Mouse (Mus musculus) forebrain, embryonic 12.5 days (tissue): ENCODE measurements around the gene Desi1. TPM values are rescaled to one million over a fixed set of nuclear protein-coding genes. Genes with fewer than 3 reads are reported as not detected.

Source experiments
- ATAC-seq: fragments of 200-750 bp; cut with Nextera tagmentation; 2 replicates; pipeline ENCODE4 v1.8.0; 2017; ENCODE audit warnings: moderate TSS enrichment; ENCODE audit not compliant: low FRiP score
- H3K27ac ChIP-seq: fragments of 300-500 bp; sonication (generic); 2 replicates; pipeline ENCODE4 v1.5.1; 2016; ENCODE audit warnings: mild to moderate bottlenecking
- H3K27me3 ChIP-seq: fragments of 300-500 bp; sonication (generic); 2 replicates; pipeline ENCODE4 v1.6.1; 2016; ENCODE audit warnings: mild to moderate bottlenecking
- H3K36me3 ChIP-seq: fragments of 300-500 bp; sonication (generic); replicated peaks from 2 replicates; pipeline ENCODE4 v1.6.1; 2016; ENCODE audit warnings: mild to moderate bottlenecking
- H3K4me1 ChIP-seq: fragments of 300-500 bp; sonication (generic); 2 replicates; pipeline ENCODE4 v1.6.1; 2016
- H3K4me2 ChIP-seq: fragments of 300-500 bp; sonication (generic); 2 replicates; pipeline ENCODE4 v1.6.1; 2016; ENCODE audit warnings: mild to moderate bottlenecking, moderate library complexity
- H3K4me3 ChIP-seq: fragments of 300-500 bp; sonication (generic); replicated peaks from 2 replicates; pipeline ENCODE4 v1.5.1; 2016; ENCODE audit warnings: mild to moderate bottlenecking
- H3K9ac ChIP-seq: fragments of 300-500 bp; sonication (generic); 2 replicates; pipeline ENCODE4 v1.6.1; 2016; ENCODE audit warnings: mild to moderate bottlenecking
- H3K9me3 ChIP-seq: fragments of 300-500 bp; sonication (generic); 2 replicates; pipeline ENCODE4 v1.6.1; 2016
- WGBS: fragments of 180-500 bp; shearing (Covaris S2); methylation state at CpG from one replicate; pipeline ENCODE4 v1.1.7; 2016; 5-methylcytosine and 5-hydroxymethylcytosine counted together
- polyA plus RNA-seq: library from polyadenylated mRNA; unstranded; fragments of >200 nt; fragmentation: Nextera tagmentation; extraction: Ambion mirVana; gene quantifications from 2 replicates; pipeline ENCODE4 v1.2.1, GENCODE M21; 2016

Gene Desi1
- polyA plus RNA-seq, 1 experiment from 2014 or later, result 39.2 TPM

GRCm38 (mm10) chr15:82016101-82016808 lies 17.4 kb downstream of the Desi1 start:
- no peaks in the 10 kb centered on the region for H3K27me3 ChIP-seq
- H3K4me1 ChIP-seq, result peaks cover 22% of the 10 kb centered on the region
- H3K27ac ChIP-seq, result peak overlapping the region; percentile 74
- peak; percentile 97 for ATAC-seq
- H3K4me2 ChIP-seq, result peak overlapping the region; percentile 94
- under 1% methylated on average over 53 of the region's 53 CpGs for WGBS
- no peaks in the 10 kb centered on the region for H3K9me3 ChIP-seq
- peak overlapping the region; percentile 92 for H3K4me3 ChIP-seq
- H3K36me3 ChIP-seq, result peaks cover 18% of the 10 kb centered on the region
- H3K9ac ChIP-seq, result peak overlapping the region; percentile 94

GRCm38 (mm10) chr15:82015392-82016100 lies 18.1 kb downstream of the Desi1 start:
- Histone ChIP-seq H3K27ac (peak overlapping the region; percentile 74), H3K27me3 (no peaks in the 10 kb centered on the region), H3K9ac (peak overlapping the region; percentile 94), H3K4me3 (peak overlapping the region; percentile 92), H3K36me3 (peaks cover 18% of the 10 kb centered on the region), H3K4me1 (peaks cover 22% of the 10 kb centered on the region), H3K4me2 (peak overlapping the region; percentile 94), H3K9me3 (no peaks in the 10 kb centered on the region)
- under 1% methylated on average over 39 of the region's 39 CpGs for WGBS
- ATAC-seq, result no peak

- H3K4me2 ChIP-seq, result peak overlapping the region; percentile 94
- no peaks in the 10 kb centered on the region for H3K27me3 ChIP-seq
- peaks cover 15% of the 10 kb centered on the region for H3K36me3 ChIP-seq
- WGBS, result 16% methylated on average over 9 of the region's 9 CpGs
- H3K9ac ChIP-seq, result peak overlapping the region; percentile 94
- H3K4me1 ChIP-seq, result peaks cover 22% of the 10 kb centered on the region
- peak overlapping the region; percentile 92 for H3K4me3 ChIP-seq
- no peaks in the 10 kb centered on the region for H3K9me3 ChIP-seq
- no peak overlapping the region for H3K27ac ChIP-seq
- no peak for ATAC-seq
Measured at GRCm38 (mm10) chr15:82014745-82015391, 18.8 kb downstream of the Desi1 start.

- Histone ChIP-seq H3K4me1 (peaks cover 21% of the 10 kb centered on the region), H3K4me2 (no peak overlapping the region)
- 89% methylated on average over 6 of the region's 6 CpGs for WGBS
Measured at GRCm38 (mm10) chr15:82011947-82012346, 21.7 kb downstream of the Desi1 start.

GRCm38 (mm10) chr15:82004257-82004656 lies 29.4 kb downstream of the Desi1 start:
- no peaks in the 10 kb centered on the region for H3K9me3 ChIP-seq
- no peak overlapping the region for H3K4me2 ChIP-seq
- H3K4me3 ChIP-seq, result no peak overlapping the region
- no peaks in the 10 kb centered on the region for H3K4me1 ChIP-seq
- peaks cover 31% of the 10 kb centered on the region for H3K36me3 ChIP-seq
- 90% methylated on average over 8 of the region's 8 CpGs for WGBS
- H3K27ac ChIP-seq, result no peak overlapping the region
- no peak overlapping the region for H3K9ac ChIP-seq
- no peak for ATAC-seq
- H3K27me3 ChIP-seq, result no peaks in the 10 kb centered on the region

More at GRCm38 (mm10) chr15:82011947-82012346, 21.7 kb downstream of the Desi1 start:
- no peak overlapping the region for H3K9ac ChIP-seq
- H3K4me3 ChIP-seq, result no peak overlapping the region
- no peaks in the 10 kb centered on the region for H3K9me3 ChIP-seq
- H3K36me3 ChIP-seq, result 0 out of 2 replicates have a peak, but pooled peaks cover 5% of the 10 kb centered on the region
- no peak for ATAC-seq
- no peaks in the 10 kb centered on the region for H3K27me3 ChIP-seq
- H3K27ac ChIP-seq, result no peak overlapping the region

GRCm38 (mm10) chr15:81993992-81994391 lies 39.7 kb downstream of the Desi1 start:
- peaks cover 56% of the 10 kb centered on the region for H3K36me3 ChIP-seq
- H3K27ac ChIP-seq, result no peak overlapping the region
- H3K4me1 ChIP-seq, result peaks cover 5% of the 10 kb centered on the region
- H3K27me3 ChIP-seq, result no peaks in the 10 kb centered on the region
- 93% methylated on average over 6 of the region's 6 CpGs for WGBS
- no peak overlapping the region for H3K9ac ChIP-seq
- H3K4me3 ChIP-seq, result no peak overlapping the region
- no peaks in the 10 kb centered on the region for H3K9me3 ChIP-seq
- ATAC-seq, result no peak
- H3K4me2 ChIP-seq, result no peak overlapping the region

GRCm38 (mm10) chr15:81990549-81990948 lies 43.1 kb downstream of the Desi1 start:
- ATAC-seq, result no peak
- no peak overlapping the region for H3K27ac ChIP-seq
- no peaks in the 10 kb centered on the region for H3K9me3 ChIP-seq
- H3K9ac ChIP-seq, result peak overlapping the region; percentile 2; the same call in 1 of the 2 replicates
- H3K4me3 ChIP-seq, result no peak overlapping the region
- WGBS, result 63% methylated on average over 7 of the region's 7 CpGs
- peaks cover 10% of the 10 kb centered on the region for H3K4me1 ChIP-seq
- peaks cover 24% of the 10 kb centered on the region for H3K36me3 ChIP-seq
- no peaks in the 10 kb centered on the region for H3K27me3 ChIP-seq
- no peak overlapping the region for H3K4me2 ChIP-seq

- H3K4me1 ChIP-seq, result peaks cover 18% of the 10 kb centered on the region
- H3K27ac ChIP-seq, result 0 out of 2 replicates have a peak overlapping the region, but pooled peaks have one; percentile 8
- H3K9me3 ChIP-seq, result no peaks in the 10 kb centered on the region
- H3K4me3 ChIP-seq, result no peak overlapping the region
- no peak overlapping the region for H3K4me2 ChIP-seq
- WGBS, result 43% methylated on average over 11 of the region's 11 CpGs
- H3K36me3 ChIP-seq, result peaks cover 14% of the 10 kb centered on the region
- peak; percentile 70; the same call in 1 of the 2 replicates for ATAC-seq
- H3K27me3 ChIP-seq, result no peaks in the 10 kb centered on the region
- no peak overlapping the region for H3K9ac ChIP-seq
Measured at GRCm38 (mm10) chr15:81989371-81990062, 44.1 kb downstream of the Desi1 start.

- 81% methylated on average over 3 of the region's 3 CpGs for WGBS
- H3K27ac ChIP-seq, result no peak within 1 kb of the TSS
- no peak within 1 kb of the TSS for H3K9ac ChIP-seq
- no peak for ATAC-seq
- no peak within 1 kb of the TSS for H3K4me2 ChIP-seq
- H3K36me3 ChIP-seq, result no peaks in the 10 kb centered on the region
- H3K9me3 ChIP-seq, result no peaks in the 10 kb centered on the region
- no peaks in the 10 kb centered on the region for H3K27me3 ChIP-seq
- H3K4me3 ChIP-seq, result no peak within 1 kb of the TSS
- peaks cover 18% of the 10 kb centered on the region for H3K4me1 ChIP-seq
Measured at GRCm38 (mm10) chr15:81987646-81988045, 46.0 kb downstream of the Desi1 start, which contains the start of gene Xrcc6. TSS of gene Xrcc6 (plus strand) at chr15:81987835.

GRCm38 (mm10) chr15:81985267-81986161 lies 48.1 kb downstream of the Desi1 start:
- Histone ChIP-seq H3K36me3 (no peaks in the 10 kb centered on the region), H3K9ac (no peak overlapping the region), H3K4me1 (peaks cover 18% of the 10 kb centered on the region), H3K27me3 (no peaks in the 10 kb centered on the region), H3K27ac (peak overlapping the region; percentile 77), H3K4me3 (no peak overlapping the region), H3K9me3 (no peaks in the 10 kb centered on the region), H3K4me2 (no peak overlapping the region; the same call in 1 of the 2 replicates)
- ATAC-seq, result no peak
- 45% methylated on average over 2 of the region's 2 CpGs for WGBS

GRCm38 (mm10) chr15:81982173-81982572 lies 51.5 kb downstream of the Desi1 start:
- Histone ChIP-seq H3K4me3 (no peak overlapping the region), H3K4me2 (no peak overlapping the region), H3K4me1 (peaks cover 13% of the 10 kb centered on the region), H3K36me3 (no peaks in the 10 kb centered on the region), H3K27ac (no peak overlapping the region), H3K9me3 (no peaks in the 10 kb centered on the region), H3K27me3 (no peaks in the 10 kb centered on the region), H3K9ac (no peak overlapping the region)
- WGBS, result 51% methylated on average over 1 of the region's 1 CpGs
- ATAC-seq, result no peak
